Mouse (Mus musculus) liver, embryonic 15.5 days (tissue): ENCODE measurements around the gene Fgfr2. TPM values are rescaled to one million over a fixed set of nuclear protein-coding genes. Genes with fewer than 3 reads are reported as not detected.

Source experiments
- ATAC-seq: fragments of 200-750 bp; cut with Nextera tagmentation; 2 replicates; pipeline ENCODE4 v1.8.0; 2017; ENCODE audit warnings: moderate number of reproducible peaks, mild to moderate bottlenecking, moderate library complexity; ENCODE audit not compliant: insufficient read depth
- H3K27ac ChIP-seq: fragments of 300-500 bp; sonication (generic); replicated peaks from 2 replicates; pipeline ENCODE4 v1.5.1; 2015; ENCODE audit warnings: mild to moderate bottlenecking, inconsistent platforms
- H3K27me3 ChIP-seq: fragments of 300-500 bp; sonication (generic); 2 replicates; pipeline ENCODE4 v1.6.1; 2015; ENCODE audit warnings: mild to moderate bottlenecking, inconsistent platforms
- H3K36me3 ChIP-seq: fragments of 300-500 bp; sonication (generic); replicated peaks from 2 replicates; pipeline ENCODE4 v1.6.1; 2015; ENCODE audit warnings: moderate library complexity, mild to moderate bottlenecking, inconsistent platforms
- H3K4me1 ChIP-seq: fragments of 300-500 bp; sonication (generic); replicated peaks from 2 replicates; pipeline ENCODE4 v1.6.1; 2015; ENCODE audit warnings: inconsistent platforms
- H3K4me2 ChIP-seq: fragments of 300-500 bp; sonication (generic); 2 replicates; pipeline ENCODE4 v1.6.1; 2015; ENCODE audit warnings: moderate library complexity, mild to moderate bottlenecking, inconsistent platforms
- H3K4me3 ChIP-seq: fragments of 300-500 bp; sonication (generic); replicated peaks from 2 replicates; pipeline ENCODE4 v1.5.1; 2015; ENCODE audit warnings: mild to moderate bottlenecking, inconsistent platforms
- H3K9ac ChIP-seq: fragments of 300-500 bp; sonication (generic); 2 replicates; pipeline ENCODE4 v1.6.1; 2015; ENCODE audit warnings: moderate library complexity, mild to moderate bottlenecking, inconsistent platforms
- H3K9me3 ChIP-seq: fragments of 300-500 bp; sonication (generic); replicated peaks from 2 replicates; pipeline ENCODE4 v1.6.1; 2016; ENCODE audit warnings: inconsistent platforms
- WGBS: fragments of 180-500 bp; shearing (Covaris S2); methylation state at CpG from one replicate; pipeline ENCODE4 v1.1.7; 2015; ENCODE audit warnings: mixed read lengths; ENCODE audit not compliant: insufficient replicate concordance; 5-methylcytosine and 5-hydroxymethylcytosine counted together
- polyA plus RNA-seq: library from polyadenylated mRNA; unstranded; fragments of >200 nt; fragmentation: Nextera tagmentation; extraction: Ambion mirVana; gene quantifications from 2 replicates; pipeline ENCODE4 v1.2.1, GENCODE M21; 2015

Fgfr2 gene
- polyA plus RNA-seq, 1 experiment from 2014 or later, result 10.5 TPM

DNA sequence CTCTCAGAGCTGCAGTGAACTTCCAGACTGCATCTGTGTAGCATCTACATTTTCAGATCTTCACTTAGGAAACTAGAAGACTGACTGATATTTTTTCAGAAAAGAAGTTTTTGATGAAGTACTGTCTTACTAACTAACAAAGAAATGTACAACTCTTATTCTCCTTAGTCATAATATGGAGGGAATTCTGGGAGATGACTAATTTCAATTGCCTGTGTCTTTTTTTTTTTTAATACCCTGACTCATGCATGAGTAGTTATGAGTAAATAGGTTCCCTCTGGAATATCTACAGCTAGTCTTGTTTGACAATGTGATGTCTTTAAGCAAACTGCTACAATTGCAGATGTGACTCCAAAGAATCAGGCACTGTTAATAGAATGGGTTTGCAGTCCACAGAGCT, 1887.1 kb downstream of the Fgfr2 start:
- Histone ChIP-seq H3K4me3 (no peak overlapping the region), H3K27ac (no peak overlapping the region), H3K4me1 (no peaks in the 10 kb centered on the region), H3K36me3 (no peaks in the 10 kb centered on the region), H3K9ac (no peak overlapping the region), H3K27me3 (no peaks in the 10 kb centered on the region), H3K4me2 (no peak overlapping the region), H3K9me3 (no peaks in the 10 kb centered on the region)
- no peak for ATAC-seq

DNA sequence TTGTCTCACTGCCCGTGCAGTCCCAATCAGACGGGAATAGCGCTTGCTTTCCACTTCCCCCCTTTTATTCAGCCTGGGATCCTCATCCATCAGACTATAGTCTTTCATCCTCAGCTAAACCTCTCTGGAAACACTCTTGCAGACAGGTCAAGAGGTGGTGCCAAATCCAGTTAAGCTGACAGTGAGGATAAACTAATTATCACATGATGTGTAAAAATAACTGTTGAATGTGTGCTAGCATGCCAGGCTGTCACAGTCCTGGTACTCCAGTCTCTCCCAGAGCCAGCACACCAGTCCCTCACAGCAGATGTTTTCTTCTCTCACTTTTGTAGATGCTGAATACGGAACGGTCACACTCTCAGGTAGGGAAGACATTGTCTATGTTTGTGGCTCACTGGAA, 1900.1 kb downstream of the Fgfr2 start:
- no peak for ATAC-seq
- no peaks in the 10 kb centered on the region for H3K27me3 ChIP-seq
- WGBS, result 53% methylated on average over 5 of the region's 5 CpGs

DNA sequence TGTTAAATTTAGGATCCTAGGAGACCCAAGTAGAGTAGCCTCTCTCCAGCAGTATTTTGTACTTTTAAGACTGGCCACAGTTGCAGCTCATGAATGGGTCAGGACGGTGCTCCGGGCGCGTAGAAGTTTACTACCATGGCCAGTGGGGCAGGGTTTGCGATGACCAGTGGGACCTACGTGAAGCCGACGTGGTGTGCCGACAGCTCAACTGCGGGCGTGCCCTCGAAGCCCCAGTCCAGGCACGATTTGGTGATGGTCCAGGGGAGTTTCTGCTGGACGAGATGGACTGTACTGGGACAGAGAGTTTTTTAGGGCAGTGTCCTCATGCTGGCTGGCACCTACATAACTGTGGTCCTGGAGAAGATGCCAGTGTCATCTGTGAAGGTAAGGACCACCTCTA, 1935.2 kb downstream of the Fgfr2 start:
- 81% methylated on average over 14 of the region's 14 CpGs for WGBS
- no peak for ATAC-seq

More for the DNA sequence above, 1900.1 kb downstream of the Fgfr2 start:
- H3K4me1 ChIP-seq, result no peaks in the 10 kb centered on the region
- no peaks in the 10 kb centered on the region for H3K36me3 ChIP-seq
- H3K27ac ChIP-seq, result no peak overlapping the region
- H3K4me2 ChIP-seq, result no peak overlapping the region
- no peak overlapping the region for H3K9ac ChIP-seq
- H3K9me3 ChIP-seq, result no peaks in the 10 kb centered on the region
- H3K4me3 ChIP-seq, result no peak overlapping the region

DNA sequence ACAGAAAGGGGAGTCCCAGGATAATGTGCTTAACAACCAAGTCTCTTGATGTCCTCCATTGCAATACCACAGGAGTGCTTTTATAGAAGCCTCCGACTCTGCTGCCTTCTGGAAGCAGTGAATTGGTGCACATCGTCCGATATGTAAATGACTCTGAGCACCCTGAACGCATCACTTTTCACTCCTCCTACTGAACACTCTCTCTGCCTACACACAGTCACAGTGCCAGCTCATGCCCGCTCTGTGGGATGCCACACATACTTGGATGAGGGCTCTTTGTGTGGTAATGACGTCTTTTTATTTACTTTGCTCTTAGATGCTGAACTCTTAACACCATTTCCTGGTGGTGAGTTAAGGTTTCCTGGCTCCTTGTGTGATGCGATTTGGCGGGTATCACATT, 1936.1 kb downstream of the Fgfr2 start:
- Histone ChIP-seq H3K36me3 (no peaks in the 10 kb centered on the region), H3K4me3 (no peak overlapping the region), H3K27ac (no peak overlapping the region), H3K9me3 (no peaks in the 10 kb centered on the region), H3K4me2 (no peak overlapping the region), H3K27me3 (no peaks in the 10 kb centered on the region), H3K4me1 (no peaks in the 10 kb centered on the region), H3K9ac (no peak overlapping the region)
- 55% methylated on average over 8 of the region's 8 CpGs for WGBS
- ATAC-seq, result no peak

More for the DNA sequence above, 1935.2 kb downstream of the Fgfr2 start:
- H3K9me3 ChIP-seq, result no peaks in the 10 kb centered on the region
- no peak overlapping the region for H3K27ac ChIP-seq
- H3K36me3 ChIP-seq, result no peaks in the 10 kb centered on the region
- no peak overlapping the region for H3K4me2 ChIP-seq
- H3K9ac ChIP-seq, result no peak overlapping the region
- no peaks in the 10 kb centered on the region for H3K4me1 ChIP-seq
- H3K4me3 ChIP-seq, result no peak overlapping the region
- H3K27me3 ChIP-seq, result no peaks in the 10 kb centered on the region

DNA sequence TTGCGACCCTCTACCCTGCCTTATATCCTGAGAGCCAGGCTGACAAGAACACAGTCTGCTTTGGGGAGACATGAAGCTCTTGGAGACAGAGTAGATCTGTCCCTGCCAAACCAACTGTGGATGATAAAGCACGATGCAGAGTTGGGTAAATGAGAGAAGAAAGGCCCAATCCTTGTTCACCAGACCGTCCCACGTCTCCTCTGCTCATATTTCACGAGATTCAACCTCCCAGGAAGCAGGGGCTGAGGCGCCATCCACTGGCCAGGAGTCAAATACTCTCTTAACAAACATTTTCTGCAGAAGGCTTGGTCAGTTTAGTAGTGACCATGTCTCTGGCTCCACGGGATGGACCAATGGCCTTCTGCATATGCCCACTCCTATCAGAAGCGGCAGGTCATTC, 1938.8 kb downstream of the Fgfr2 start:
- no peaks in the 10 kb centered on the region for H3K36me3 ChIP-seq
- no peak overlapping the region for H3K4me3 ChIP-seq
- ATAC-seq, result no peak
- H3K27ac ChIP-seq, result no peak overlapping the region
- no peak overlapping the region for H3K4me2 ChIP-seq
- no peaks in the 10 kb centered on the region for H3K27me3 ChIP-seq
- 48% methylated on average over 8 of the region's 8 CpGs for WGBS
- H3K4me1 ChIP-seq, result no peaks in the 10 kb centered on the region
- H3K9me3 ChIP-seq, result no peaks in the 10 kb centered on the region
- H3K9ac ChIP-seq, result no peak overlapping the region

DNA sequence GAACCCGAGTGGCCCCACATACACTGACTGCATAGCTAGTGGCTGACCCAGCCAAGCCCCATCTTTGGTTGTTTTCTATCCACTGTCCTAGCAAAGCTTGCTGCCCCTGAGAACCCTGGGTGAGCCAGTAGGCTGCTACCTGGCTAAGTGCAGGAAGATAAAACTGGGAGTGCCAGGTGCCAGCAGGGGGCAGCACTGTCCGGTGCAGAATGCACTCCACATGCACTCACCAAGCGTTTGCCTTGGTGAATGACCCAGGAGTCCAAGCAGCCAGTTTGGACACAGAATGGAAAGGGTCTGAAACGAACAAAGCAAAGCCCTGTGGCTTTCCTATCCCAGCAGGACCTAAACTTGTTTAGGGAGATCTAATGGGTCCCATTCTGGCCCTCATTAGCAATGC, 1940.5 kb downstream of the Fgfr2 start:
- WGBS, result 27% methylated on average over 4 of the region's 4 CpGs
- Histone ChIP-seq H3K4me2 (no peak overlapping the region), H3K36me3 (no peaks in the 10 kb centered on the region), H3K4me1 (no peaks in the 10 kb centered on the region), H3K4me3 (no peak overlapping the region), H3K27me3 (no peaks in the 10 kb centered on the region), H3K9ac (no peak overlapping the region), H3K27ac (no peak overlapping the region), H3K9me3 (no peaks in the 10 kb centered on the region)
- no peak for ATAC-seq

DNA sequence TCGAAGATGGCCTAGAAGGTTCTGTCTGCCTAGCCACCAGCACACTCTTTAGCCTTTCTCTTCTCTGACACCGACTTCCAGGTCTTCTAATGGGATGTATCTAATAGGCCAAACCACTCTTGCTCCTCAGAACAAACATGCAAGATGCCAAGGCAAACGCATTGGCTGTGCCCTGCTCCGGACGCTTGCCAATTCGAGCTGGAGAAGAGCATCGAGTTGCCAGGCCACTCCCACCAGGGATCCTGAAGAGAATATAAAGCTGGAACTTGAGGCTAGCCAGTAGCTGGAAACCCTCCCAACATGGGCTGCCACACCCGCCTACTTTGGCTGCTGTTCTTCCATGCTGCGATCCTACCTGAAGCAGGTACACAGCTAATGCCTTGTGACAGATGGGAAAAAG, 1949.0 kb downstream of the Fgfr2 start, which contains the start of gene 5430419D17Rik:
TSS of gene 5430419D17Rik (plus strand) at position 282 of the 400 bp plus-strand sequence.
- WGBS, result 66% methylated on average over 9 of the region's 9 CpGs

DNA sequence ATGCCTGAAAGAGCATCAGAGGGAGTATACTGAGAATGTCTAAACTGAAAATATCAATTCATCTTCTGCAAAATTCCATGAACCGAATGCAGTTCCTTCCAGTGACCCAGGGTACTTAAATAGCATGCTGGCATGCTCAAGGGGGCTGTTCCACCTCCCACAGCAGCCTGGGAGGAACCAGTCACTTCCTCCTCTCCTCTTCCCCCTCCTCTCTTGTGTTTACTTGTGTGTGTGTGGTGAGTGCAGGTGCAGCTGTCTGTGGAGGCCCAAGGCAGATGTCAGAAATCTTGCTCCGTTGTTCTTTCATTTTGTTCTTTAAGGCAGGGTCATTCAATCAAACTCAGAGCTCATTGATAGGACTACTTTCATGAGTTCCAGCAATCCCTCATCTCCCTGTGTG, 1954.1 kb downstream of the Fgfr2 start:
- Histone ChIP-seq H3K4me2 (no peak overlapping the region), H3K27ac (no peak overlapping the region), H3K9me3 (no peaks in the 10 kb centered on the region), H3K36me3 (no peaks in the 10 kb centered on the region), H3K27me3 (no peaks in the 10 kb centered on the region), H3K9ac (no peak overlapping the region), H3K4me1 (no peaks in the 10 kb centered on the region), H3K4me3 (no peak overlapping the region)
- no peak for ATAC-seq
- WGBS, result 12% methylated on average over 2 of the region's 2 CpGs

More for the DNA sequence above, 1949.0 kb downstream of the Fgfr2 start, which contains the start of gene 5430419D17Rik:
- Histone ChIP-seq H3K4me3 (no peak within 1 kb of the TSS), H3K27ac (no peak within 1 kb of the TSS), H3K9me3 (no peaks in the 10 kb centered on the region), H3K4me2 (no peak within 1 kb of the TSS), H3K4me1 (no peaks in the 10 kb centered on the region), H3K36me3 (no peaks in the 10 kb centered on the region), H3K9ac (no peak within 1 kb of the TSS), H3K27me3 (no peaks in the 10 kb centered on the region)
- ATAC-seq, result no peak

DNA sequence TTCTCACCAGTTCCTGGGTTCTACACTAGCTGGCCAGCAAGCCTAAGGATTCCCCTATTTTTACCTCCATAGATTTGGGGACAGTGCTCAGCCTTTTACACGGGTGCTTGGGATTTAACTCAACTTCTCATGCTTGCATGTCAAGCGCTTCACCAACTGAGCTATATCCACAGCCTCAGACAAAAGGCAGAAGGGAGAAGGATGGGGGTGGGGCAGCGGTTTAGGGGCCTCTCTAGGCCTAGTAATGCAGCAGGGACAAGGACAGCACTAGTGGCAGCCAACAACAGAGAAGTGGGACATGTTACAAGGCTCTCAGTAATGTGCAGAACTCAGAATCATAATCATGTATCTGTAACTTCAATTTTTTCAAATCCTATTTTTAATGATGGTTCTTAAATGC, 1955.4 kb downstream of the Fgfr2 start:
- Histone ChIP-seq H3K4me1 (no peaks in the 10 kb centered on the region), H3K9me3 (no peaks in the 10 kb centered on the region), H3K4me2 (no peak overlapping the region), H3K4me3 (no peak overlapping the region), H3K27ac (no peak overlapping the region), H3K9ac (no peak overlapping the region), H3K27me3 (no peaks in the 10 kb centered on the region), H3K36me3 (no peaks in the 10 kb centered on the region)
- WGBS, result 43% methylated on average over 3 of the region's 3 CpGs
- no peak for ATAC-seq

DNA sequence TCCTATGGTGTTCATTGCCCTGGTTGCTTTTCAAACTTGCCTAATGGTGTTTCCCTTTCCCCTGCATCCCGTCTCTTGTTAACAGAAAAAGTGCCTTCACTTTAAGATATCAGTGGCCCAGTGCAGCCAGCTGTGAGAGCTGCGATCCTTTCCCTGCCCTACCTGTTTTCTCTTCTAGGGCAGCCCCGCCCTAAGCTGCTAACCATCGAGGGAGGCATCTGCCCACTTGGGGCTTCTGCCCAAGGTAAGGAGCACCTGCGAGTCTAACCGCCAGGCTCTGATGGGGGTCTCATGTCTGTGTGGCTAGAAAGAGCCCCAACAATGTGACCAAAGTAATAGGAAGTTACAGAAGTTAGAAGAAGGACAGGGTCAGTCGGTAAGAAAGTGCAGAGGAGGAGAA, 1960.9 kb downstream of the Fgfr2 start:
- H3K27me3 ChIP-seq, result no peaks in the 10 kb centered on the region
- no peak overlapping the region for H3K4me2 ChIP-seq
- 38% methylated on average over 7 of the region's 7 CpGs for WGBS
- ATAC-seq, result no peak
- no peak overlapping the region for H3K27ac ChIP-seq
- no peak overlapping the region for H3K4me3 ChIP-seq
- H3K4me1 ChIP-seq, result no peaks in the 10 kb centered on the region
- no peak overlapping the region for H3K9ac ChIP-seq
- no peaks in the 10 kb centered on the region for H3K9me3 ChIP-seq
- H3K36me3 ChIP-seq, result no peaks in the 10 kb centered on the region

DNA sequence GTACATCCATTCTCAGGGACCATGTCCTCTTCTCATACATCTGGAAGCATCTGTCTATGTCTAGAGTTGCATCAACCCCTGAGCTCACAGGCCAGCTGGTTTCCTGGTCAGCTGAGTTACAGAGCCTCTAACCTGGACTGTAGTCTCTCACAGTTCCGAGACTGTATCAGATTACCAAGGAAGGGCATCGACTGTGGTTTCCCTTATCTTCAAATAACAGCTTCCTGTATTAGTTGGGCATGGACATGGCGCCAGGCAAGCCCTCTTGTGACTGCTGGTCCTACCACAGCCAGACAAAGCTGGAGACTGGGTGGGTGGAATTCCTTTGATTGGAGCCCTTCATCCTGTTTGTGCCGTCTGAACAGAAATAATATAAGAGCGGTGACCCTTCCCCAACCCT, 1970.1 kb downstream of the Fgfr2 start:
- H3K27ac ChIP-seq, result no peak overlapping the region
- no peak overlapping the region for H3K9ac ChIP-seq
- ATAC-seq, result no peak
- H3K27me3 ChIP-seq, result no peaks in the 10 kb centered on the region
- 19% methylated on average over 5 of the region's 5 CpGs for WGBS
- no peaks in the 10 kb centered on the region for H3K4me1 ChIP-seq
- no peak overlapping the region for H3K4me2 ChIP-seq
- H3K36me3 ChIP-seq, result no peaks in the 10 kb centered on the region
- H3K4me3 ChIP-seq, result no peak overlapping the region
- H3K9me3 ChIP-seq, result no peaks in the 10 kb centered on the region

DNA sequence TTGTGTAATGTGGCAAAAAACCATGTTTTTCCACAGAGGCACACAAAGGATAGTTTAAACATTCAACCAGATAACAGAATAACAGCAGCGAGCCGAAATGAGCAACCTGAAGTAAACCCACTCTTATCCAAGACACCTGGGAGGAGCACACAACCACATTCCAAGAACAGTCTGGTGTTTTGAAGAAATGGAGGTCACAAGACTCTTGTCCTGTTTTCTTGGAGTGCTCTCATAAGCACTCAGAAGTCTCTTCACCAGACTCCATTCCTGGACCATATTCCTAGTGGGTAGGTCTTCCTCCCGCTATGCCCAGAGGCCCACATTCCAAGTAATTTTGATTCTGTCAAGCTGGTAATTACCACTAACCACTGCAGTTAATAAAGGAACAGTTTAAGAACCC, 1973.0 kb downstream of the Fgfr2 start:
- no peak overlapping the region for H3K9ac ChIP-seq
- H3K9me3 ChIP-seq, result no peaks in the 10 kb centered on the region
- H3K4me1 ChIP-seq, result no peaks in the 10 kb centered on the region
- H3K27ac ChIP-seq, result no peak overlapping the region
- ATAC-seq, result no peak
- H3K4me2 ChIP-seq, result no peak overlapping the region
- 68% methylated on average over 3 of the region's 3 CpGs for WGBS
- no peak overlapping the region for H3K4me3 ChIP-seq
- H3K27me3 ChIP-seq, result no peaks in the 10 kb centered on the region
- no peaks in the 10 kb centered on the region for H3K36me3 ChIP-seq
